Mouse (Mus musculus) forebrain, embryonic 13.5 days (tissue): ENCODE data around the gene Gm20683. TPM values are rescaled to one million over a fixed set of nuclear protein-coding genes. Genes with fewer than 3 reads are reported as not detected.

Source experiments
- microRNA-seq: library from miRNA; unstranded; fragments of <30 nt; microRNA quantifications from one replicate; pipeline ENCODE4, GENCODE M21; 2016
- polyA plus RNA-seq: library from polyadenylated mRNA; unstranded; fragments of >200 nt; fragmentation: Nextera tagmentation; extraction: Ambion mirVana; gene quantifications from 2 replicates; pipeline ENCODE4 v1.2.1, GENCODE M21; 2015

The Gm20683 gene
- polyA plus RNA-seq, 1 experiment from 2014 or later, result 5.9 TPM

Small RNA genes within 50 kb of the gene (microRNA-seq; reads per million reads assigned to microRNA genes)
- gene Mir3082, result not detected

Other genes starting within 250 kb of the Gm20683 start
- gene Gng13, start 124.6 kb downstream of the Gm20683 start, polyA plus RNA-seq, result 0.61 TPM in 1 of 2 replicates, not detected in the other
- gene Chtf18, start 114.3 kb downstream of the Gm20683 start, polyA plus RNA-seq, result 24.6 and 30.1 TPM in 2 replicates
- 22.3 and 24.7 TPM in 2 replicates for gene Rpusd1, start 114.1 kb downstream of the Gm20683 start, polyA plus RNA-seq
- not detected in 2 replicates for gene Mslnl, start 105.7 kb downstream of the Gm20683 start, polyA plus RNA-seq
- 0.18 TPM in 1 of 2 replicates, not detected in the other for gene Msln, start 87.4 kb downstream of the Gm20683 start, polyA plus RNA-seq
- 26.4 and 27.3 TPM in 2 replicates for gene Narfl, start 68.0 kb downstream of the Gm20683 start, polyA plus RNA-seq
- 108 and 127 TPM in 2 replicates for gene Haghl, start 56.1 kb downstream of the Gm20683 start, polyA plus RNA-seq
- 0.21 and 0.23 TPM in 2 replicates for gene Ccdc78, start 55.2 kb downstream of the Gm20683 start, polyA plus RNA-seq
- gene Fam173a, start 48.9 kb downstream of the Gm20683 start, polyA plus RNA-seq, result 75.5 and 84.8 TPM in 2 replicates
- gene AC134908.4, start 46.1 kb downstream of the Gm20683 start, polyA plus RNA-seq, result 1.8 TPM in 1 of 2 replicates, not detected in the other
- 43.7 and 53.7 TPM in 2 replicates for gene Metrn, start 44.6 kb downstream of the Gm20683 start, polyA plus RNA-seq
- gene Fbxl16, start 32.7 kb downstream of the Gm20683 start, polyA plus RNA-seq, result 22.7 and 25.2 TPM in 2 replicates
- 27.7 and 30.0 TPM in 2 replicates for gene Wdr24, start 18.1 kb downstream of the Gm20683 start, polyA plus RNA-seq
- gene Jmjd8, start 12.9 kb downstream of the Gm20683 start, polyA plus RNA-seq, result 64.6 and 69.8 TPM in 2 replicates
- gene Stub1, start 8.4 kb downstream of the Gm20683 start, polyA plus RNA-seq, result 303 and 330 TPM in 2 replicates
- 9.7 and 11.2 TPM in 2 replicates for gene Rhbdl1, start 4.5 kb downstream of the Gm20683 start, polyA plus RNA-seq
- 16.2 and 17.6 TPM in 2 replicates for gene Rhot2, start 3.1 kb upstream of the Gm20683 start, polyA plus RNA-seq
- 24.9 and 28.5 TPM in 2 replicates for gene Wdr90, start 19.7 kb upstream of the Gm20683 start, polyA plus RNA-seq
- gene Mcrip2, start 27.0 kb upstream of the Gm20683 start, polyA plus RNA-seq, result 12.9 and 13.6 TPM in 2 replicates
- gene Mettl26, start 33.3 kb upstream of the Gm20683 start, polyA plus RNA-seq, result 62.5 and 67.1 TPM in 2 replicates
- gene Wfikkn1, start 39.1 kb upstream of the Gm20683 start, polyA plus RNA-seq, result 0.76 and 0.77 TPM in 2 replicates
- gene Rab40c, start 78.0 kb upstream of the Gm20683 start, polyA plus RNA-seq, result 39.5 and 45.9 TPM in 2 replicates
- 45.0 and 54.5 TPM in 2 replicates for gene Pigq, start 103.2 kb upstream of the Gm20683 start, polyA plus RNA-seq
- gene Nhlrc4, start 103.2 kb upstream of the Gm20683 start, polyA plus RNA-seq, result not detected in 2 replicates
- gene A930017K11Rik, start 110.8 kb upstream of the Gm20683 start, polyA plus RNA-seq, result not detected in 2 replicates
- 16.6 and 17.1 TPM in 2 replicates for gene Capn15, start 144.0 kb upstream of the Gm20683 start, polyA plus RNA-seq
- gene Rab11fip3, start 227.8 kb upstream of the Gm20683 start, polyA plus RNA-seq, result 22.7 and 24.4 TPM in 2 replicates
- 25.8 and 25.9 TPM in 2 replicates for gene Decr2, start 248.6 kb upstream of the Gm20683 start, polyA plus RNA-seq